Mouse (Mus musculus): Measurements from ENCODE around the gene Fbh1. TPM values are rescaled to one million over a fixed set of nuclear protein-coding genes. Genes with fewer than 3 reads are reported as not detected.
"Not testable (repeated sequence)": the region's sequence is repeated elsewhere in the genome, so short reads cannot be mapped to it uniquely, and the experiment has no call there.

Fbh1 gene
- polyA plus RNA-seq, 1 experiment from 2014 or later, result 73.5 TPM

- not testable (repeated sequence) for H3K9ac ChIP-seq (ENCODE audit: low read depth, low read length); H3K27me3 ChIP-seq (replicated peaks; ENCODE audit: control insufficient read depth, insufficient read depth, low read length); H3K36me3 ChIP-seq (ENCODE audit: control insufficient read depth, insufficient read depth, low read length); H3K9me3 ChIP-seq (ENCODE audit: control insufficient read depth, low read length); ATAC-seq (replicated peaks; ENCODE audit: low FRiP score); H3K4me3 ChIP-seq (ENCODE audit: low read depth, low read length); DNase-seq (ENCODE audit: low spot score); H3K27ac ChIP-seq (ENCODE audit: low read depth, low read length); H3K4me2 ChIP-seq; H3K4me1 ChIP-seq (replicated peaks; ENCODE audit: control insufficient read depth, insufficient read depth, low read length)
- 43% methylated on average over 4 of the region's 4 CpGs for WGBS
Observed at GRCm38 (mm10) chr2:11710101-11710500, 67.3 kb downstream of the Fbh1 start.

DNA sequence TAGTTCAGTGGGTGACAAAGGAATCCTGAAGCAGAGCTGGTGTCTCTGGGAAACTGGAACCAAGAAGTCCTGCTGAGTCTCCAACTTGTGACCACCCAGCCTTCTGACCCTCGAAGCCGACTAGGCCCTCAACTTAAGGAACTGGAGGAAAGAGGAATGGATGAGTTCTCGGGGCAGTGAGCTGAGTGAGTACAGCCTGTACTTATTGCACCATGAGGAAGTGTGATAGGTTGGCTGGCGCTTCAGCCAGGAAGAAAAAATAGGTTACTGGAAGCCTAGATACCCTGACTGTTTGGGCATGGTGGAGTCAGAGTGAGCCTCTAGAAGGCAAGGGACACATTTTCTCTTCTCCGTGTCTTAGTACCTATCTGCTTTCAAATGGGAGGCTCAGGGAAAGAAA is 68.8 kb downstream of the Fbh1 start:
- no peak overlapping the region for H3K27ac ChIP-seq (ENCODE audit: low read depth, low read length)
- WGBS, result 59% methylated on average over 5 of the region's 5 CpGs
- ATAC-seq (replicated peaks; ENCODE audit: low FRiP score) (no peak), DNase-seq (ENCODE audit: low spot score) (no peak)
- H3K27me3 ChIP-seq (replicated peaks; ENCODE audit: control insufficient read depth, insufficient read depth, low read length), result peaks cover 6% of the 10 kb centered on the region; the same call in 1 of the 2 replicates
- no peaks in the 10 kb centered on the region for H3K9me3 ChIP-seq (ENCODE audit: control insufficient read depth, low read length)
- H3K9ac ChIP-seq (ENCODE audit: low read depth, low read length), result no peak overlapping the region
- H3K36me3 ChIP-seq (ENCODE audit: control insufficient read depth, insufficient read depth, low read length), result no peaks in the 10 kb centered on the region
- peaks cover 5% of the 10 kb centered on the region for H3K4me1 ChIP-seq (replicated peaks; ENCODE audit: control insufficient read depth, insufficient read depth, low read length)
- H3K4me2 ChIP-seq, result no peak overlapping the region
- H3K4me3 ChIP-seq (ENCODE audit: low read depth, low read length), result no peak overlapping the region

DNA sequence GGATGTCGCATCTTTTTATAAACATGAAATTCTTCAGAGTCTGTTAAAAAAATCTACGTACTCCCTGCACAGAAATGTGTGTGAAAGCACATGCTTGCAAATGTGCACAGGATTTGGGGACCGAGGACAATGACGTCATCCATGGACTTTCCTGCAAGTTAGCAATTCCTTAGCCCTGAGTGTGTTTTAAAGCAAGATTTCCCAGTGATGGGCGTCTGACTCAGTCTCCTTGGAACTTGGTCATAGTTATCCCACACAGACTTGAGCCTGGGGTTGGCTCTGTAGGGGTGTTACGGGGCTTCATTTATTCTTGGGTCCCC is 70.7 kb downstream of the Fbh1 start:
- DNase-seq (ENCODE audit: low spot score) (no peak), ATAC-seq (replicated peaks; ENCODE audit: low FRiP score) (no peak)
- H3K4me1 ChIP-seq (replicated peaks; ENCODE audit: control insufficient read depth, insufficient read depth, low read length), result peaks cover 5% of the 10 kb centered on the region
- 47% methylated on average over 6 of the region's 6 CpGs for WGBS
- H3K36me3 ChIP-seq (ENCODE audit: control insufficient read depth, insufficient read depth, low read length), result no peaks in the 10 kb centered on the region
- H3K27me3 ChIP-seq (replicated peaks; ENCODE audit: control insufficient read depth, insufficient read depth, low read length), result peaks cover 6% of the 10 kb centered on the region; the same call in 1 of the 2 replicates
- no peaks in the 10 kb centered on the region for H3K9me3 ChIP-seq (ENCODE audit: control insufficient read depth, low read length)
- no peak overlapping the region for H3K27ac ChIP-seq (ENCODE audit: low read depth, low read length)
- peak overlapping the region; percentile 97 for H3K4me2 ChIP-seq
- H3K4me3 ChIP-seq (ENCODE audit: low read depth, low read length), result peak overlapping the region; percentile 71; the same call in 1 of the 2 replicates
- H3K9ac ChIP-seq (ENCODE audit: low read depth, low read length), result no peak overlapping the region

DNA sequence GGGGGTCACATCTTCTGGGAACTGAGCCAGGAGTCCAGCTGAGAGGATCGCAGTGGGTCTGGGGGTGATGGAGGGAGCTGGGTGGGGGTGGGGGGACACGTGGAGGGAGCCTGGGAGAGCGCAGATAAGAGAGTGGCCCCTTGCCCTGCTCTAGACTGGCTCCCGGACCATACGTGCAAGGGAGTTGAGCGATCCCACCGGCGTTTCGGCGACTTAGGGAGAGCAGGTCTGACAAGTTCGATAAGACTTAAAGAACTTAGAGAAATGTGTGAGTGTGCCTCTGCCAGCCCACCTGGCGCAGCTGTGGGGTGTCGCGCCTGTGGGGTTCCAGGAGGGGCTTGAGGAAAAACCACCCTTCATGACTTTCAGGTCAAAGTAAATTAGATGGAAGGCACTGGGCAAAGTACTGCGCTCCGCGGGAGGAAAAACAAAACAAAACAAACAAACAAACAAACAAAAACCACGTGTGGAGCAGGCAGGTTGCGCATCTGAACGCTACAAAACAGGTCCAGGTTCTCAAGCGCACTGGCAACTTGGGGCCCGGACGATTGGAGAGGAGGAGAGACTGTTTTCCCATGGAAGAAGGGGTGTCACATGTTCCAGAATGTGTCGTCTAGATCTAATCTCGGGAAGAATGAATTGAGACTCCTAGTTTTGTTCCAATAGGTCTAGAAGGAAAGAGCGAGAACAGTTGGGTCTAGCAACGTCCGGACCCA is 71.2 kb downstream of the Fbh1 start:
- 5% methylated on average over 28 of the region's 28 CpGs for WGBS
- H3K9ac ChIP-seq (ENCODE audit: low read depth, low read length), result peak overlapping the region; percentile 66
- H3K27ac ChIP-seq (ENCODE audit: low read depth, low read length), result no peak overlapping the region
- peaks cover 6% of the 10 kb centered on the region; the same call in 1 of the 2 replicates for H3K27me3 ChIP-seq (replicated peaks; ENCODE audit: control insufficient read depth, insufficient read depth, low read length)
- peak; percentile 63 for ATAC-seq (replicated peaks; ENCODE audit: low FRiP score)
- no peaks in the 10 kb centered on the region for H3K36me3 ChIP-seq (ENCODE audit: control insufficient read depth, insufficient read depth, low read length)
- H3K9me3 ChIP-seq (ENCODE audit: control insufficient read depth, low read length), result no peaks in the 10 kb centered on the region
- peak overlapping the region; percentile 71 for H3K4me3 ChIP-seq (ENCODE audit: low read depth, low read length)
- peaks cover 5% of the 10 kb centered on the region for H3K4me1 ChIP-seq (replicated peaks; ENCODE audit: control insufficient read depth, insufficient read depth, low read length)
- peak overlapping the region; percentile 97 for H3K4me2 ChIP-seq
- DNase-seq (ENCODE audit: low spot score), result no peak

DNA sequence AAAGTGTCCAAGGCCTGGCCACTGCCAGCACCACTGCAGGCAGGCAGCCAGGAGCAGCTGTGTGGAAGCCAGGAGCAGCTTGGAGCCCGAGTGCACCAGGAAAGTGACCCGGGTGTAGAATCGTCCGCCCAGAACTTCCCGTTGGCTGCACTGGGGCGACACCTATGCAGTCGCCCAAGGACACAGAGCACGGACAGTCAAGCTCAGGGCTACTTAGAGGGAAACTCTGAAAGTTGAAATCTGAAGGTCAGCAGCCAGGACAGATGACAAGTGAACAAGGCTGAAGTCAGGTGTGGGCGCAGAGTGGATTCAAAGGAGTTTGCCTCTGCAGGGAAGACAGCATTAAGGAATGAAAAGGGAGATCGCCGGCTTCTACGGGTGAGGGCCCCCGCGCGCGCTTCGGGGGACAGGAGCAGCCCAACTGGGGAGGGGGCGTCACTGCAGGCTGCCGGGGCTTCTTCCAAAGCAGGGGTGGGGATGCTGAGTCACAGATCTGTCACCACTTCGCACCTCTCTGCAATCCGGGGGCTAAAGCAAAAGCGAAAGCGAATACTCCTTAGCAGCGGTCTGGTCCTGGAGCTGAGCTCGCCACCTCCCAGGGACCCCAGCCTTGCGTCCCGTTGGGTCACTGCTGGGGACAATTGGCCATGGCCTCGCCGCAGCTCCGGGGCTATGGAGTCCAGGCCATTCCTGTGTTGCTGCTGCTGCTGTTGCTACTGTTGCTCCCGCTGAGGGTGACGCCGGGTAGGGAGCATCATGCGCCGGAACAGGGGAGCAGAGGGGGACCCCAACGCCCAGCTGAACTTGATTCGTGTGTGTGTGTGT is 72.0 kb downstream of the Fbh1 start, which contains the start of gene Il15ra:
Gene Il15ra (plus strand): TSS at position 90 of the 825 bp plus-strand sequence.
- H3K4me2 ChIP-seq, result peak within 1 kb of the TSS; percentile 97
- ATAC-seq (replicated peaks; ENCODE audit: low FRiP score) (peak; percentile 54), DNase-seq (ENCODE audit: low spot score) (peak; percentile 61)
- no peak within 1 kb of the TSS for H3K27ac ChIP-seq (ENCODE audit: low read depth, low read length)
- H3K9ac ChIP-seq (ENCODE audit: low read depth, low read length), result peak within 1 kb of the TSS; percentile 66
- H3K9me3 ChIP-seq (ENCODE audit: control insufficient read depth, low read length), result no peaks in the 10 kb centered on the region
- peak within 1 kb of the TSS; percentile 71 for H3K4me3 ChIP-seq (ENCODE audit: low read depth, low read length)
- H3K27me3 ChIP-seq (replicated peaks; ENCODE audit: control insufficient read depth, insufficient read depth, low read length), result peaks cover 6% of the 10 kb centered on the region; the same call in 1 of the 2 replicates
- peaks cover 5% of the 10 kb centered on the region for H3K4me1 ChIP-seq (replicated peaks; ENCODE audit: control insufficient read depth, insufficient read depth, low read length)
- WGBS, result 1% methylated on average over 37 of the region's 37 CpGs
- no peaks in the 10 kb centered on the region for H3K36me3 ChIP-seq (ENCODE audit: control insufficient read depth, insufficient read depth, low read length)

DNA sequence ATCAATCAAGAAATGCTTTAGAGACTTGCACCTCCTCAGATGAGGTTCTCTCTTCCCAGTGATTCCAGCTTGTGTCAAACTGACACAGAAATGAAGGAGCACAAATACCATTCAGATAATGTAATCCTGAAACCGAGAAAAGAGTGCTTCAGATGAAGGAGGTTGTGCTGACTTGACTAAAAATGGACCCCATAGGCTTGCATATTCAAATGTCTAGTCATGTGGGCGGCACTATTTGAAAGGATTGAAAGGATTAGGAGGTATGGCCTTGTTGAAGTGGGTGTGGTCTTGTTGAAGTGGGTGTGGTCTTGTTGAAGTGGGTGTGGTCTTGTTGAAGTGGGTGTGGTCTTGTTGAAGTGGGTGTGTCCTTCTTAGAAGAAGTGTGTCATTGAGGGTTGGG is 77.5 kb downstream of the Fbh1 start:
- H3K4me2 ChIP-seq, result no peak overlapping the region
- H3K9me3 ChIP-seq (ENCODE audit: control insufficient read depth, low read length), result no peaks in the 10 kb centered on the region
- no peak overlapping the region for H3K4me3 ChIP-seq (ENCODE audit: low read depth, low read length)
- H3K27ac ChIP-seq (ENCODE audit: low read depth, low read length), result no peak overlapping the region
- 0 out of 2 replicates have a peak, but pooled peaks cover 2% of the 10 kb centered on the region for H3K27me3 ChIP-seq (replicated peaks; ENCODE audit: control insufficient read depth, insufficient read depth, low read length)
- H3K4me1 ChIP-seq (replicated peaks; ENCODE audit: control insufficient read depth, insufficient read depth, low read length), result no peaks in the 10 kb centered on the region
- DNase-seq (ENCODE audit: low spot score) (no peak), ATAC-seq (replicated peaks; ENCODE audit: low FRiP score) (no peak)
- 81% methylated on average over 2 of the region's 2 CpGs for WGBS
- H3K36me3 ChIP-seq (ENCODE audit: control insufficient read depth, insufficient read depth, low read length), result no peaks in the 10 kb centered on the region
- no peak overlapping the region for H3K9ac ChIP-seq (ENCODE audit: low read depth, low read length)

DNA sequence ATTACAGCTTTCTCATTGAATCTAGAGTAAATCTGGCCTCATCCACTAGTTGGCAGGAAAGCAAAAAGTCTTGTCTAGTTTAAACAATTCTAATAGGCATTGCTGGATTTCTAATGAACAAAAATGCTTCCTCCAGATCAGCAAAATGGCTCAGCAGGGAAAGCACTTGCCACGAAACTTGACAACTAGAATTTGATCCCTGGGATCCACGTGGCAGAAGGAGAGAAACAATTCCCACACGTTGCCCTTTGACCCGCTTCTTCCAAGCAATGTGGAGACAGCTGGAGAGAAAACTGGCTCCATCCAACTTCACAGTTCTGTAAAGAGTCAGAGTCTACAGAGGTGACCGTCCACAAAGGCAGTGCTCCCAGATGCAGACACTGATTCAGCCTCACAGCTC is 78.4 kb downstream of the Fbh1 start:
- no peaks in the 10 kb centered on the region for H3K4me1 ChIP-seq (replicated peaks; ENCODE audit: control insufficient read depth, insufficient read depth, low read length)
- H3K4me3 ChIP-seq (ENCODE audit: low read depth, low read length), result no peak overlapping the region
- no peaks in the 10 kb centered on the region for H3K9me3 ChIP-seq (ENCODE audit: control insufficient read depth, low read length)
- no peaks in the 10 kb centered on the region for H3K36me3 ChIP-seq (ENCODE audit: control insufficient read depth, insufficient read depth, low read length)
- H3K9ac ChIP-seq (ENCODE audit: low read depth, low read length), result no peak overlapping the region
- WGBS, result 73% methylated on average over 5 of the region's 5 CpGs
- ATAC-seq (replicated peaks; ENCODE audit: low FRiP score) (no peak), DNase-seq (ENCODE audit: low spot score) (no peak)
- H3K27ac ChIP-seq (ENCODE audit: low read depth, low read length), result no peak overlapping the region
- H3K4me2 ChIP-seq, result no peak overlapping the region
- no peaks in the 10 kb centered on the region for H3K27me3 ChIP-seq (replicated peaks; ENCODE audit: control insufficient read depth, insufficient read depth, low read length)

DNA sequence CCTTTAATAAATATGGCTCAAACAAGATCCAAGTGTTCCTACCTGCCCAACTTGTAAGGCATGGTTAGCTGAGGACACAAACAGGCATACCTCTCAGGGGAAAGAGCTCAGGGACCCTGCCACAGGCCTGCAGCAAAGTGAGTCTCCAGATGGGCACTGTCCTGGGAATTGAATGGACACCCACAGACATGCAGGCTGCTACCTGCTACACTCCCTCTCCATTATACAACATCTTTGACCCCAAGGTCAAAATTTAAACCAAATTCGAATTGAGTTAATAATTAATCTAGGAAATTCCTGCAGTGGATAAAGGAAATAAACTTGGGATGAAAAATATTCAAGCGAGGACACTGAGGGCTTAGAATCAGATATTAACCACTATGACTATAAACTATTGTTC is 81.5 kb downstream of the Fbh1 start:
- Histone ChIP-seq H3K27ac (ENCODE audit: low read depth, low read length) (no peak overlapping the region), H3K9me3 (ENCODE audit: control insufficient read depth, low read length) (no peaks in the 10 kb centered on the region), H3K27me3 (replicated peaks; ENCODE audit: control insufficient read depth, insufficient read depth, low read length) (no peaks in the 10 kb centered on the region), H3K36me3 (ENCODE audit: control insufficient read depth, insufficient read depth, low read length) (no peaks in the 10 kb centered on the region), H3K4me3 (ENCODE audit: low read depth, low read length) (no peak overlapping the region), H3K4me2 (no peak overlapping the region), H3K4me1 (replicated peaks; ENCODE audit: control insufficient read depth, insufficient read depth, low read length) (no peaks in the 10 kb centered on the region), H3K9ac (ENCODE audit: low read depth, low read length) (no peak overlapping the region)
- ATAC-seq (replicated peaks; ENCODE audit: low FRiP score) (no peak), DNase-seq (ENCODE audit: low spot score) (no peak)
- 53% methylated on average over 2 of the region's 2 CpGs for WGBS

All from liver, embryonic 11.5 days (tissue).